Mouse (Mus musculus) brain, adult 2 months (tissue): ENCODE results near the gene Npas3.

ENCODE experiments used
- DNase-seq: peaks from one replicate; pipeline ENCODE4 v3.0.0; 2011; ENCODE audit warnings: low read depth, low spot score

Gene Npas3

GRCm38 (mm10) chr12:53694346-53694745 is 445.9 kb downstream of the Npas3 start:
- DNase-seq: no peak

GRCm38 (mm10) chr12:53695324-53695723 is 446.8 kb downstream of the Npas3 start:
- DNase-seq: no peak

- DNase-seq: peak; percentile 29
Measured at GRCm38 (mm10) chr12:53697645-53698044, 449.2 kb downstream of the Npas3 start.

GRCm38 (mm10) chr12:53698483-53699227 is 450.2 kb downstream of the Npas3 start:
- DNase-seq: no peak

GRCm38 (mm10) chr12:53719896-53720295 is 471.4 kb downstream of the Npas3 start:
- peak; percentile 17 for DNase-seq

- DNase-seq: no peak
Measured at GRCm38 (mm10) chr12:53722156-53722555, 473.7 kb downstream of the Npas3 start.

GRCm38 (mm10) chr12:53722718-53723698 is 474.5 kb downstream of the Npas3 start:
- no peak for DNase-seq

- no peak for DNase-seq
Measured at GRCm38 (mm10) chr12:53729275-53729674, 480.8 kb downstream of the Npas3 start.

GRCm38 (mm10) chr12:53738549-53739292 is 490.2 kb downstream of the Npas3 start:
- DNase-seq: no peak

- DNase-seq: no peak
Measured at GRCm38 (mm10) chr12:53746653-53747052, 498.2 kb downstream of the Npas3 start.

GRCm38 (mm10) chr12:53749375-53749774 is 500.9 kb downstream of the Npas3 start:
- peak; percentile 16 for DNase-seq

GRCm38 (mm10) chr12:53752281-53753072 is 504.0 kb downstream of the Npas3 start:
- DNase-seq: no peak

GRCm38 (mm10) chr12:53753368-53753937 is 505.0 kb downstream of the Npas3 start:
- peak; percentile 45 for DNase-seq

GRCm38 (mm10) chr12:53754236-53754635 is 505.8 kb downstream of the Npas3 start:
- DNase-seq: no peak

- no peak for DNase-seq
Measured at GRCm38 (mm10) chr12:53757631-53758030, 509.2 kb downstream of the Npas3 start.

- DNase-seq: no peak
Measured at GRCm38 (mm10) chr12:53758356-53758755, 509.9 kb downstream of the Npas3 start.

GRCm38 (mm10) chr12:53764143-53764542 is 515.7 kb downstream of the Npas3 start:
- DNase-seq: no peak

- no peak for DNase-seq
Measured at GRCm38 (mm10) chr12:53768392-53768791, 519.9 kb downstream of the Npas3 start.

- no peak for DNase-seq
Measured at GRCm38 (mm10) chr12:53771394-53771936, 523.0 kb downstream of the Npas3 start.

- no peak for DNase-seq
Measured at GRCm38 (mm10) chr12:53781850-53782552, 533.5 kb downstream of the Npas3 start.
